8 mouse cellular contexts compared by ENCODE assay signal in the genomic region with DNA sequence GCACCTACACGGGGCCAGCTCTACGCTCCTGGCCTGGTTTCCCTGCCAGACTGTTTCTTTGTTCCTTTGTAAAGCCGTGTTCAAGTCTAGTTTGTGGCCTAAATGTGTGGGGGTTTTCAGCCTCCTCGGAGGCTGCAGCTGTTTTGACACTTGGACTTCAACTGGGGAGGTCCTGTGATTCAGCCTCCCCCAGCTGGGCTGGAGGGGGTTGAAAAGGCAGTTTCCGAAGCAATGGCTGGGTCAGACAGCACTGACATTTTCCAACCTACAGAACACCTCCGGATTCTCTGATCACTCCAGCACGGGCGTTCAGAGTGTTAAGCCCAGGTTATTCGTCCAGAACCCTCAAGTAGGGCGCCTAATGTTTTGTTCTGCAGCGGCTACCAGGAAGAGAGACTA. TPM values are rescaled to one million over a fixed set of nuclear protein-coding genes. Genes with fewer than 3 reads are reported as not detected.
DNase-seq lines count a peak whose midpoint lies in the region; ATAC-seq and TF ChIP-seq lines count a peak whose summit lies in the region.

No protein-coding gene starts in this region.

- TF ChIP-seq POLR2A in spleen, adult 2 months (IDR thresholded peaks at IDR 0.05; ENCODE audit: low read depth, low read length) = no peak

- peaks cover 10% of the 10 kb centered on the region for H3K27me3 ChIP-seq in spleen, adult 2 months (ENCODE audit: control insufficient read depth, insufficient read depth, low read length)
- peaks cover 9% of the 10 kb centered on the region; the same call in 1 of the 2 replicates for H3K27me3 ChIP-seq in intestine, embryonic 14.5 days (replicated peaks; ENCODE audit: control insufficient read depth, insufficient read depth, low read length)
- H3K27me3 ChIP-seq in midbrain, embryonic 16.5 days (ENCODE audit: control insufficient read depth, insufficient read depth, low read depth, low read length) = peaks cover 5% of the 10 kb centered on the region; the same call in 1 of the 2 replicates

- peak; percentile 47 for DNase-seq in adrenal gland, postnatal 10 days
- no peak for DNase-seq in adrenal gland, adult (ENCODE audit: inconsistent age in 2 of 2, low spot score in 1 of 2)
- DNase-seq in spleen, adult 2 months (ENCODE audit: low read depth in 1 of 2, low spot score in 2 of 2) = peak in 1 of 2 experiments; percentile 21
- DNase-seq in spleen, adult 18-20 months = no peak
- peak; percentile 90 for DNase-seq in intestine, embryonic 14.5 days (ENCODE audit: low spot score)
- no peak for DNase-seq in cerebellum, postnatal 4 days (ENCODE audit: low spot score in 2 of 2)
- DNase-seq in cerebellum, adult 11 months = no peak

- under 1% methylated on average over 11 of the region's 11 CpGs for WGBS in spleen, adult 2 months
- WGBS in intestine, embryonic 14.5 days = under 1% methylated on average over 11 of the region's 11 CpGs
- WGBS in midbrain, embryonic 16.5 days = under 1% methylated on average over 11 of the region's 11 CpGs

- peak overlapping the region; percentile 92 for H3K27ac ChIP-seq in spleen, adult 2 months (ENCODE audit: insufficient read depth, low read length)
- H3K27ac ChIP-seq in intestine, embryonic 14.5 days (ENCODE audit: low read depth) = peak overlapping the region; percentile 96
- H3K27ac ChIP-seq in midbrain, embryonic 16.5 days (ENCODE audit: low read length) = peak overlapping the region; percentile 98

- ATAC-seq in intestine, embryonic 14.5 days (replicated peaks; ENCODE audit: low FRiP score, low TSS enrichment, low read depth) = no peak
- no peak for ATAC-seq in midbrain, embryonic 16.5 days

- no peak for TF ChIP-seq CTCF in spleen, adult 2 months (IDR thresholded peaks at IDR 0.05; ENCODE audit: extremely low read depth, insufficient read depth, insufficient read length, insufficient replicate concordance)

- peak overlapping the region; percentile 62 for H3K4me2 ChIP-seq in intestine, embryonic 14.5 days (ENCODE audit: low read length)
- H3K4me2 ChIP-seq in midbrain, embryonic 16.5 days (ENCODE audit: low read length) = peak overlapping the region; percentile 85

- peak overlapping the region; percentile 85 for H3K4me3 ChIP-seq in spleen, adult 2 months (ENCODE audit: extremely low read depth, insufficient read depth, insufficient read length)
- peak overlapping the region; percentile 72 for H3K4me3 ChIP-seq in intestine, embryonic 14.5 days (ENCODE audit: low read depth, low read length)
- peak overlapping the region; percentile 93 for H3K4me3 ChIP-seq in midbrain, embryonic 16.5 days (ENCODE audit: low read depth, low read length)

- H3K4me1 ChIP-seq in spleen, adult 2 months (ENCODE audit: control insufficient read depth, insufficient read depth, insufficient read length) = peaks cover 2% of the 10 kb centered on the region
- H3K4me1 ChIP-seq in intestine, embryonic 14.5 days (replicated peaks; ENCODE audit: control insufficient read depth, insufficient read depth, low read length) = peaks cover 3% of the 10 kb centered on the region; the same call in 1 of the 2 replicates
- H3K4me1 ChIP-seq in midbrain, embryonic 16.5 days (ENCODE audit: control insufficient read depth, insufficient read depth, low read length) = peaks cover 13% of the 10 kb centered on the region

- no peaks in the 10 kb centered on the region for H3K9me3 ChIP-seq in intestine, embryonic 14.5 days (ENCODE audit: control insufficient read depth, low read length)
- no peaks in the 10 kb centered on the region for H3K9me3 ChIP-seq in midbrain, embryonic 16.5 days (replicated peaks; ENCODE audit: control insufficient read depth, low read length, poor library complexity, severe bottlenecking)

- H3K36me3 ChIP-seq in spleen, adult 2 months (ENCODE audit: control insufficient read depth, insufficient read depth, low read length) = no peaks in the 10 kb centered on the region
- H3K36me3 ChIP-seq in intestine, embryonic 14.5 days (ENCODE audit: control insufficient read depth, insufficient read depth, low read length) = 0 out of 2 replicates have a peak, but pooled peaks cover 3% of the 10 kb centered on the region
- H3K36me3 ChIP-seq in midbrain, embryonic 16.5 days (ENCODE audit: control insufficient read depth, insufficient read depth, low read length) = no peaks in the 10 kb centered on the region

- peak overlapping the region; percentile 97 for H3K9ac ChIP-seq in intestine, embryonic 14.5 days (ENCODE audit: low read length)
- H3K9ac ChIP-seq in midbrain, embryonic 16.5 days (ENCODE audit: low read depth, low read length) = peak overlapping the region; percentile 99

RNA-seq across cellular contexts. Expression of gene Commd3, which starts 0.6 kb away (rescaled TPM):
- total RNA-seq in adrenal gland, postnatal 10 days (2021) = 100 to 1,000 TPM; 111 to 122 TPM
- 19.3 and 20.2 TPM in 2 replicates for polyA plus RNA-seq in spleen, adult 2 months (2012; rRNA removed)
- polyA plus RNA-seq in intestine, embryonic 14.5 days (2014; fragmentation: Nextera tagmentation; extraction: Ambion mirVana) = 199 and 202 TPM in 2 replicates
- 188 and 194 TPM in 2 replicates for polyA plus RNA-seq in midbrain, embryonic 16.5 days (2015; fragmentation: Nextera tagmentation; extraction: Ambion mirVana)

RNA-seq across cellular contexts. Expression of gene Bmi1, which starts 4.1 kb away (rescaled TPM):
- 10 to 100 TPM; 38.9 to 48.8 TPM for total RNA-seq in adrenal gland, postnatal 10 days (2021)
- 9.0 and 13.0 TPM in 2 replicates for polyA plus RNA-seq in spleen, adult 2 months (2012; rRNA removed)
- 20.7 and 25.1 TPM in 2 replicates for polyA plus RNA-seq in intestine, embryonic 14.5 days (2014; fragmentation: Nextera tagmentation; extraction: Ambion mirVana)
- 19.4 and 21.0 TPM in 2 replicates for polyA plus RNA-seq in midbrain, embryonic 16.5 days (2015; fragmentation: Nextera tagmentation; extraction: Ambion mirVana)

RNA-seq across cellular contexts. Expression of gene Spag6, which starts 21.1 kb away (rescaled TPM):
- total RNA-seq in adrenal gland, postnatal 10 days (2021) = 1 to 10 TPM in 1 of 2 experiments, under 1 TPM in 1; 0.69 to 1.3 TPM
- polyA plus RNA-seq in spleen, adult 2 months (2012; rRNA removed) = 0.51 and 0.80 TPM in 2 replicates
- not detected in 2 replicates for polyA plus RNA-seq in intestine, embryonic 14.5 days (2014; fragmentation: Nextera tagmentation; extraction: Ambion mirVana)
- 0.10 TPM in 1 of 2 replicates, not detected in the other for polyA plus RNA-seq in midbrain, embryonic 16.5 days (2015; fragmentation: Nextera tagmentation; extraction: Ambion mirVana)

Comparison
In these comparisons a context has a peak if more than half of its experiments do, and no peak if none do; other contexts are left out.
1. DNase-seq: peak in adrenal gland, postnatal 10 days (single experiment) and intestine, embryonic 14.5 days (single experiment); none in adrenal gland, adult (0 of 2), spleen, adult 18-20 months (0 of 2), cerebellum, postnatal 4 days (0 of 2) and cerebellum, adult 11 months (single experiment).
2. Peak in every context shown above with its lines, with median percentiles within 50 percentile points of each other: H3K27ac ChIP-seq and H3K4me3 ChIP-seq.